Comparison of ENCODE assay signal across 15 mouse cellular contexts in the genomic region with DNA sequence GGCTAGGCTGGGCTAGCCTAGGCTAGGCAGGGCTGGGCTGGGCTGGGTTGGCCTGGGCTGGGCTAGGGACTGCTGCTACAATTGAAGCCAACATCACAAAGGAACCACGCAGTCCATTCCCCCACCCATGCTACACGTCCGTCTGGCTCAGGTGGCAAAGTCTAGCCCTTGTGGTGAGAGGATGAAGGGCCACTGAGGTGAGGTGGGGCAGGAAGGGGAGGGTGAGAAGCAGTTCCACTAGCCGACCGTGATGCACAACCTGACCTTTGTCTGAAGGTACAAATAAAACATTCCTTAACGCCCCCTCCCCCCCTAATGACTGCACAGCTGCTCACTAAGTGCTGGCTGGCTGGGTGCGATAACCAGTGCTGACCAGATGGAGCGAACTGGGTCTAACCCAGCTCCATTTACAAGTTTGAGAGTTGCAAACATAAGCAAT. TPM values are rescaled to one million over a fixed set of nuclear protein-coding genes. Genes with fewer than 3 reads are reported as not detected.
DNase-seq lines count a peak whose midpoint lies in the region; ATAC-seq and TF ChIP-seq lines count a peak whose summit lies in the region.
"Had no signal": no experiment of that assay in that cellular context is flagged by ENCODE, and none has a peak within 500 bp of the region (broad histone marks: within the 10 kb centered on the region; RNA-seq: fewer than 3 reads in every experiment).

No protein-coding gene starts in this region.

- H3K4me2 ChIP-seq in kidney, embryonic 14.5 days (replicated peaks; ENCODE audit: low read depth, low read length), result no peak overlapping the region
- H3K4me2 ChIP-seq in embryonic facial prominence, embryonic 12.5 days (replicated peaks), result no peak overlapping the region
- H3K4me2 ChIP-seq: hindbrain, embryonic 15.5 days had no signal

- H3K4me1 ChIP-seq in kidney, embryonic 14.5 days (ENCODE audit: control insufficient read depth, insufficient read depth, low read length), result no peaks in the 10 kb centered on the region
- H3K4me1 ChIP-seq in embryonic facial prominence, embryonic 12.5 days, result peaks cover 4% of the 10 kb centered on the region; the same call in 1 of the 2 replicates
- 0 out of 2 replicates have a peak, but pooled peaks cover 2% of the 10 kb centered on the region for H3K4me1 ChIP-seq in thymus, adult 2 months (replicated peaks; ENCODE audit: control insufficient read depth, insufficient read depth, low read length)
- H3K4me1 ChIP-seq: hindbrain, embryonic 15.5 days had no signal

- no peak overlapping the region for H3K27ac ChIP-seq in kidney, embryonic 14.5 days (ENCODE audit: low read depth, low read length)
- no peak overlapping the region for H3K27ac ChIP-seq in embryonic facial prominence, embryonic 12.5 days
- no peak overlapping the region for H3K27ac ChIP-seq in thymus, adult 2 months (ENCODE audit: control insufficient read depth, insufficient read depth, low read length)
- H3K27ac ChIP-seq: gastrocnemius, adult 2 months; hindbrain, embryonic 15.5 days had no signal

- peak; percentile 46; the same call in 1 of the 2 replicates for ATAC-seq in kidney, embryonic 14.5 days (ENCODE audit: low FRiP score, low TSS enrichment)
- ATAC-seq in embryonic facial prominence, embryonic 12.5 days (ENCODE audit: insufficient number of reproducible peaks, insufficient read depth, low FRiP score, low TSS enrichment), result 0 out of 2 replicates have a peak, but pooled peaks have one; percentile 15

- H3K27me3 ChIP-seq in kidney, embryonic 14.5 days (ENCODE audit: control insufficient read depth, insufficient read depth, low read length), result no peaks in the 10 kb centered on the region
- H3K27me3 ChIP-seq in embryonic facial prominence, embryonic 12.5 days, result no peaks in the 10 kb centered on the region
- H3K27me3 ChIP-seq in thymus, adult 2 months (ENCODE audit: control insufficient read depth, insufficient read depth, low read length), result no peaks in the 10 kb centered on the region
- H3K27me3 ChIP-seq: hindbrain, embryonic 15.5 days had no signal

- no peaks in the 10 kb centered on the region for H3K36me3 ChIP-seq in kidney, embryonic 14.5 days (ENCODE audit: control insufficient read depth, insufficient read depth, low read length)
- H3K36me3 ChIP-seq in embryonic facial prominence, embryonic 12.5 days, result no peaks in the 10 kb centered on the region
- H3K36me3 ChIP-seq in thymus, adult 2 months (ENCODE audit: control insufficient read depth, insufficient read depth, low read length), result no peaks in the 10 kb centered on the region
- H3K36me3 ChIP-seq: hindbrain, embryonic 15.5 days had no signal

- no peaks in the 10 kb centered on the region for H3K9me3 ChIP-seq in kidney, embryonic 14.5 days (ENCODE audit: control insufficient read depth, low read length)
- H3K9me3 ChIP-seq in embryonic facial prominence, embryonic 12.5 days, result no peaks in the 10 kb centered on the region
- H3K9me3 ChIP-seq: hindbrain, embryonic 15.5 days had no signal

- TF ChIP-seq POLR2A in thymus, adult 2 months (IDR thresholded peaks at IDR 0.05; ENCODE audit: control insufficient read depth, extremely low read depth, insufficient read depth, low read length, poor library complexity), result no peak

- no peak for DNase-seq in kidney, adult 9 months
- peak; percentile 99 for DNase-seq in ES-CJ7 (ENCODE audit: low read depth, low spot score)
- DNase-seq in kidney, postnatal 25 days, result peak; percentile 8 to 36
- no peak for DNase-seq in thymus, adult 2 months
- DNase-seq in adrenal gland, adult 18-20 months (ENCODE audit: low spot score in 2 of 2), result no peak
- no peak for DNase-seq in urinary bladder, postnatal 4 days (ENCODE audit: low spot score in 2 of 2)
- DNase-seq: cerebellum, postnatal 10 days; gastrocnemius, adult 2 months; left cerebral cortex, postnatal 4 days; lung, postnatal 4 days; thymus, postnatal 14 days had no signal

- 37% methylated on average over 7 of the region's 8 CpGs for WGBS in kidney, embryonic 14.5 days
- WGBS in embryonic facial prominence, embryonic 12.5 days, result 61% methylated on average over 8 of the region's 8 CpGs
- WGBS in thymus, adult 2 months, result 85% methylated on average over 8 of the region's 8 CpGs

- no peak overlapping the region for H3K4me3 ChIP-seq in kidney, embryonic 14.5 days (ENCODE audit: low read length)
- H3K4me3 ChIP-seq in embryonic facial prominence, embryonic 12.5 days, result no peak overlapping the region
- H3K4me3 ChIP-seq in thymus, adult 2 months (ENCODE audit: control insufficient read depth, insufficient read depth, low read length), result no peak overlapping the region
- H3K4me3 ChIP-seq: gastrocnemius, adult 2 months; hindbrain, embryonic 15.5 days had no signal

- no peak overlapping the region for H3K9ac ChIP-seq in kidney, embryonic 14.5 days (ENCODE audit: low read depth, low read length)
- no peak overlapping the region for H3K9ac ChIP-seq in embryonic facial prominence, embryonic 12.5 days
- H3K9ac ChIP-seq: hindbrain, embryonic 15.5 days had no signal

- no peak for TF ChIP-seq CTCF in thymus, adult 2 months (IDR thresholded peaks at IDR 0.05; ENCODE audit: borderline replicate concordance, control insufficient read depth, extremely low read depth, insufficient read depth, low read length, poor library complexity)

RNA-seq across cellular contexts. Expression of gene I0C0044D17Rik, which starts 22.1 kb away (rescaled TPM):
- polyA plus RNA-seq in kidney, embryonic 14.5 days (2014; fragmentation: Nextera tagmentation; extraction: Ambion mirVana), result not detected in 2 replicates
- not detected in 2 replicates for polyA plus RNA-seq in embryonic facial prominence, embryonic 12.5 days (2016; fragmentation: Nextera tagmentation; extraction: Ambion mirVana)
- not detected in 2 replicates for polyA plus RNA-seq in thymus, adult 2 months (2012; rRNA removed)
- not detected for total RNA-seq in adrenal gland, adult 18-20 months (2021)
- total RNA-seq: gastrocnemius, adult 2 months; left cerebral cortex, postnatal 4 days had no signal
- polyA plus RNA-seq: heart, embryonic 14.5 days; hindbrain, embryonic 15.5 days had no signal

RNA-seq across cellular contexts. Expression of gene Kank4, which starts 28.4 kb away (rescaled TPM):
- 2.7 and 3.5 TPM in 2 replicates for polyA plus RNA-seq in kidney, embryonic 14.5 days (2014; fragmentation: Nextera tagmentation; extraction: Ambion mirVana)
- 2.7 and 2.8 TPM in 2 replicates for polyA plus RNA-seq in embryonic facial prominence, embryonic 12.5 days (2016; fragmentation: Nextera tagmentation; extraction: Ambion mirVana)
- polyA plus RNA-seq in thymus, adult 2 months (2012; rRNA removed), result 0.14 and 0.31 TPM in 2 replicates
- total RNA-seq in adrenal gland, adult 18-20 months (2021), result 1 to 10 TPM; 2.6 to 2.8 TPM

Comparison
In these comparisons a context has a peak if more than half of its experiments do, and no peak if none do; other contexts are left out.
1. DNase-seq: peak in ES-CJ7 (single experiment) and kidney, postnatal 25 days (2 of 2); none in kidney, adult 9 months (single experiment), thymus, adult 2 months (single experiment), adrenal gland, adult 18-20 months (0 of 2) and urinary bladder, postnatal 4 days (0 of 2).